In genomic region chr7:68263346-68264027, GRCm38 (mm10) we compare ENCODE assay signal across 8 mouse cellular contexts. TPM values are rescaled to one million over a fixed set of nuclear protein-coding genes. Genes with fewer than 3 reads are reported as not detected.
DNase-seq lines count a peak whose midpoint lies in the region; ATAC-seq and TF ChIP-seq lines count a peak whose summit lies in the region.

No protein-coding gene starts in this region.

- TF ChIP-seq CTCF in left cerebral cortex, adult 2 months (IDR thresholded peaks at IDR 0.05), result no peak

- no peaks in the 10 kb centered on the region for H3K9me3 ChIP-seq in embryonic facial prominence, embryonic 11.5 days (replicated peaks; ENCODE audit: control insufficient read depth, low read length)

- no peak for TF ChIP-seq POLR2A in myocyte (IDR thresholded peaks at IDR 0.05; ENCODE audit: insufficient read length, low read depth)

- H3K4me1 ChIP-seq in embryonic facial prominence, embryonic 11.5 days (ENCODE audit: control insufficient read depth, insufficient read depth, low read length), result 0 out of 2 replicates have a peak, but pooled peaks cover 2% of the 10 kb centered on the region

- 46% methylated on average over 8 of the region's 8 CpGs for WGBS in embryonic facial prominence, embryonic 11.5 days

- ATAC-seq in embryonic facial prominence, embryonic 11.5 days (replicated peaks; ENCODE audit: insufficient number of reproducible peaks, low FRiP score, low TSS enrichment, low read depth), result no peak

- H3K4me3 ChIP-seq in left cerebral cortex, adult 2 months, result peak overlapping the region; percentile 40
- no peak overlapping the region; the same call in 1 of the 2 replicates for H3K4me3 ChIP-seq in embryonic facial prominence, embryonic 11.5 days (ENCODE audit: low read depth, low read length)
- no peak overlapping the region for H3K4me3 ChIP-seq in myocyte

- H3ac ChIP-seq in myocyte (ENCODE audit: control insufficient read depth, insufficient read length), result no peak overlapping the region

- no peaks in the 10 kb centered on the region for H3K79me2 ChIP-seq in myocyte (ENCODE audit: control insufficient read depth, insufficient read depth)

- DNase-seq in left cerebral cortex, adult 2 months (ENCODE audit: extremely low spot score in 1 of 2, low spot score in 2 of 2), result no peak
- no peak for DNase-seq in left cerebral cortex, postnatal 4 days
- no peak for DNase-seq in embryonic facial prominence, embryonic 11.5 days (ENCODE audit: low spot score)
- DNase-seq in induced T-regulatory cell, adult 2 months (ENCODE audit: low read depth), result peak; percentile 55
- no peak for DNase-seq in adrenal gland, postnatal 4 days (ENCODE audit: low spot score in 2 of 2)
- DNase-seq in gastrocnemius, postnatal 4 days (ENCODE audit: low spot score in 2 of 2), result no peak
- DNase-seq in gastrocnemius, postnatal 10 days, result no peak

- intact Hi-C loops in left cerebral cortex, adult 2 months (cut with DNase I), result no loop called here
- intact Hi-C loops in left cerebral cortex, postnatal 4 days (cut with DNase I), result no loop called here

- no peak overlapping the region for H3K9ac ChIP-seq in embryonic facial prominence, embryonic 11.5 days (replicated peaks; ENCODE audit: low read length)

- no peaks in the 10 kb centered on the region for H3K36me3 ChIP-seq in embryonic facial prominence, embryonic 11.5 days (replicated peaks; ENCODE audit: control insufficient read depth, insufficient read depth, low read depth, low read length)
- H3K36me3 ChIP-seq in myocyte (ENCODE audit: control insufficient read depth, insufficient read depth), result no peaks in the 10 kb centered on the region

- H3K27me3 ChIP-seq in embryonic facial prominence, embryonic 11.5 days (ENCODE audit: control insufficient read depth, insufficient read depth, low read length), result no peaks in the 10 kb centered on the region
- no peaks in the 10 kb centered on the region for H3K27me3 ChIP-seq in myocyte (ENCODE audit: control insufficient read depth, insufficient read depth, insufficient read length)

- peak overlapping the region; percentile 10; the same call in 1 of the 2 replicates for H3K4me2 ChIP-seq in embryonic facial prominence, embryonic 11.5 days (ENCODE audit: low read depth, low read length)
- peak overlapping the region; percentile 37 for H3K4me2 ChIP-seq in myocyte (ENCODE audit: low read depth)

- peak overlapping the region; percentile 56; the same call in 1 of the 2 replicates for H3K27ac ChIP-seq in left cerebral cortex, adult 2 months
- H3K27ac ChIP-seq in embryonic facial prominence, embryonic 11.5 days (replicated peaks; ENCODE audit: low read depth, low read length), result no peak overlapping the region

TF ChIP-seq in myocyte, 11 proteins besides CTCF, POLR2A, EP300 and RAD21:
- TF ChIP-seq MYOD1 (IDR thresholded peaks at IDR 0.05; ENCODE audit: control insufficient read depth in 1 of 3, insufficient read length in 2 of 3, low read depth in 2 of 3), result peak; percentile 82 to 97 (median 90)
- TF ChIP-seq CEBPB (IDR thresholded peaks at IDR 0.05; ENCODE audit: insufficient read depth, poor library complexity, severe bottlenecking), result no peak
- no peak for TF ChIP-seq SRF (IDR thresholded peaks at IDR 0.05; ENCODE audit: control insufficient read depth, insufficient read length, low read depth)
- peak; percentile 91 for TF ChIP-seq TCF12 (IDR thresholded peaks at IDR 0.05; ENCODE audit: insufficient read depth, poor library complexity, severe bottlenecking)
- TF ChIP-seq MAX (IDR thresholded peaks at IDR 0.05; ENCODE audit: low read depth), result no peak
- TF ChIP-seq USF1 (IDR thresholded peaks at IDR 0.05; ENCODE audit: low read depth), result no peak
- no peak for TF ChIP-seq E2F4 (IDR thresholded peaks at IDR 0.05; ENCODE audit: insufficient read depth)
- TF ChIP-seq MYOG (IDR thresholded peaks at IDR 0.05; ENCODE audit: control insufficient read depth in 1 of 3, insufficient read depth in 1 of 3, insufficient read length in 2 of 3, low read depth in 2 of 3), result peak; percentile 74 to 95 (median 86)
- peak; percentile 80 for TF ChIP-seq TCF3 (IDR thresholded peaks at IDR 0.05; ENCODE audit: insufficient read length, low read depth)
- no peak for TF ChIP-seq REST (IDR thresholded peaks at IDR 0.05; ENCODE audit: insufficient read depth, insufficient read length)
TF ChIP-seq in myocyte: peak in this region for 4.

RNA-seq across cellular contexts. Expression of gene Pgpep1l, which starts 0.5 kb away (rescaled TPM):
- total RNA-seq in left cerebral cortex, adult 2 months (2021), result 1 to 10 TPM; 1.9 to 3.1 TPM
- not detected for total RNA-seq in left cerebral cortex, postnatal 4 days (2021)
- polyA plus RNA-seq in embryonic facial prominence, embryonic 11.5 days (2014; fragmentation: Nextera tagmentation; extraction: Ambion mirVana), result not detected in 2 replicates
- 0.22 TPM for polyA plus RNA-seq in myocyte (2012; fragmentation: generic; extraction: Trizol)
- total RNA-seq in adrenal gland, postnatal 4 days (2021), result under 1 TPM in 1 of 2 experiments, not detected in 1; 0.65 TPM
- total RNA-seq in gastrocnemius, postnatal 4 days (2021), result 1 to 10 TPM; 5.6 to 6.5 TPM
- 10 to 100 TPM in 1 of 2 experiments, 1 to 10 TPM in 1; 6.6 to 10.7 TPM for total RNA-seq in gastrocnemius, postnatal 10 days (2021)

RNA-seq across cellular contexts. Expression of gene Fam169b, which starts 10.2 kb away (rescaled TPM):
- total RNA-seq in left cerebral cortex, adult 2 months (2021), result 1 to 10 TPM in 1 of 2 experiments, under 1 TPM in 1; 0.63 to 1.4 TPM
- under 1 TPM; 0.12 to 0.22 TPM for total RNA-seq in left cerebral cortex, postnatal 4 days (2021)
- polyA plus RNA-seq in embryonic facial prominence, embryonic 11.5 days (2014; fragmentation: Nextera tagmentation; extraction: Ambion mirVana), result 1.7 and 2.0 TPM in 2 replicates
- polyA plus RNA-seq in myocyte (2012; fragmentation: generic; extraction: Trizol), result 0.79 TPM
- 1 to 10 TPM in 1 of 2 experiments, under 1 TPM in 1; 0.22 to 1.1 TPM for total RNA-seq in adrenal gland, postnatal 4 days (2021)
- 1 to 10 TPM; 1.0 to 1.3 TPM for total RNA-seq in gastrocnemius, postnatal 4 days (2021)
- total RNA-seq in gastrocnemius, postnatal 10 days (2021), result 1 to 10 TPM; 1.1 to 2.9 TPM
